Mouse (Mus musculus) megakaryocyte, embryonic 14.5 days (primary cell): ENCODE results near the gene Gal3st1.

Source experiments
- FLI1 ChIP-seq: IDR thresholded peaks from 2 replicates; pipeline ENCODE4 v1.6.1; 2012; ENCODE audit warnings: low read length, inconsistent platforms, mixed read lengths
- GATA1 ChIP-seq: IDR thresholded peaks from 3 replicates; pipeline ENCODE4 v1.6.1; 2012; ENCODE audit warnings: mixed read lengths, low read length, inconsistent platforms, borderline replicate concordance

DNA sequence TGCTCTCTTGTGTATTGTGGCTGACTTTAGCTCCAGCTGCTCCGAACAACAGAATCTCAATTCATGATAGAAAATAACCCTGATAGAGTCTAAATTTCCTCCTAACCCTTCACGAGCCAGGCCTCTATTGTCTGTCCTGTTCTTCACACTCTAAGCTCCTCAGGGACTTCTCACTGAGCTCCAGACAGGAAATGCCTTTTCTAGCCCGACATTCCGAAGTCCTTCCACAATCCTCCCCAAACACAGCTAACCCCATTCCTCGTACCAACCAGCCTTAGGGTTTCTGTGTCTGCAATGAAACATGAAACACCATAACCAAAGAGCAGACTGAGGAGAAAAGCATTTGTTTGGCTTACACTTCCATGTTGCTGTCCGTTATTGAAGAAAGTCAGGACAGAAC, 1.9 kb upstream of the Gal3st1 start:
- no peak for TF ChIP-seq FLI1
- TF ChIP-seq GATA1, result no peak
